Mouse (Mus musculus) naive thymus-derived CD4-positive, alpha-beta T cell, adult 2 months (primary cell): ENCODE data around the gene Acoxl.

ENCODE experiments used
- DNase-seq: peaks from one replicate; pipeline ENCODE4 v3.0.0-alpha.2; 2011; ENCODE audit warnings: low read depth

Acoxl gene

DNA sequence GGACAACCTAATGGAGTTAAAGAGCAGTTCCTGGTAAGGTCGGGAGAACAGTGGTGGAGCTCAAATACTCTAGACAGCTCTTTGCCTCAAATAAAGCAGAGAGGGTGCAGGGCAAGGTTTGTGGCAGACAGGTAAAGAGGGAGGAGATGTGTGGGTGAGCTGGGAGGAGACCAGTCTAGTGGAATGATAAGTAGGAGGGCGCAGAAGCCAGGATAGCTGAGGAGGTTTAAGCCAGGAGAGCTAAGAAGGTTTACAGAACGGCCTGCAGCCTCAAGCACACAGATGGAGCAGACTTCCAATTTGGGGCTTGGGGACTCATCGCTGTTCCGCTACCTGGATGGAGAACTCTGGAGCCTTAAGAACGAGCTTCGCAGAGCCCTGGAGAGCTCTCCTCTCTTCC is at the start of gene Acoxl:
Acoxl (plus strand) TSS at position 301 of the 400 bp plus-strand sequence.
- DNase-seq: no peak

DNA sequence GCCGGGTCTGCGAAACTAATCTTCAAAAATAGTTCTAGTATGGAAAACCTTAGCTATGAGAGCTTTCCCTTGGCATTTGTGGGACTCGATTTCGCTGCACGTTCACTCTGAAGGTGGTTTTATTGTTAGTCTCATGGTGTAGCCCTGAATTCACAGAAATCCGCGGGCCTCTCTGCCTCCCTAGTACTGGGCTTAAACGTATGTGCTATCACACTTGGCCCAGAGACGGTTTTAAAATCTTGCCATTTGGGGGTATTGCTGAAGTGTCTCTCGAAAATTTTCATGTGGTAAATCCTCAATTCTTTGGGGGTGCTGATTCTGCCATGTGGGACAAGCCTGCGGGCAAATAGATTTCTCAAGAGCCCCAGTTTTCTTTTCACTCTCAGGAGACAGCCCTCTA is 49.5 kb upstream of the Acoxl start:
- peak; percentile 28 for DNase-seq

DNA sequence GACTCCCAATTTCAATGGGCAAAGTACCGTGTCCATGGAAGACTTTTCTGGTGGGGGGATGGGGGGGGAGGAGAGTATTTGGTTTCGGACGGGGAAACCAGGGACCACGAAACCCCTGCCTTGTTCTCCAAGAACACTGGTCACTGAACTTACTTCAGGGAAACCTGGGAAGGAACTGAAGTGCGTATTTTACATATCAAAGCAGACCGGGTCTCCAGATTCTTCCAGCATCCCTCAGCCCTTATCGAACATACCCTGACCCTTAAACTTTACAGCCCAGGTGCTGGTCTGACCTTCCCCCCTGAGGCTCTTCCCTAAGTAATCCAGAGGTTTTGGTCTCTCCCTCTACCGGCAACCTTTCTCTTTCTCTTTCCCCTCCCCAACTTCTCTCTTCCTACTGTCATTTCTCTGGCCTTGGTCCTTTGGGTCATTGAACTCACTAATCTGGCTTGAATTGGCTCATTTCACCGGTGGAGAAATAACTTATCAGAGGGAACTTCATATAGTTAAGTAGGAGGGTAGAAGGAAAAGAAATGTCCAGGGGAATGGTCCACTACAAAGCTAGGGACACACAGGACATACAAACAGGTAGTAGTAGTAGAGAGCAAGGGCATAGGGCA is 48.9 kb upstream of the Acoxl start:
- peak; percentile 3 for DNase-seq

DNA sequence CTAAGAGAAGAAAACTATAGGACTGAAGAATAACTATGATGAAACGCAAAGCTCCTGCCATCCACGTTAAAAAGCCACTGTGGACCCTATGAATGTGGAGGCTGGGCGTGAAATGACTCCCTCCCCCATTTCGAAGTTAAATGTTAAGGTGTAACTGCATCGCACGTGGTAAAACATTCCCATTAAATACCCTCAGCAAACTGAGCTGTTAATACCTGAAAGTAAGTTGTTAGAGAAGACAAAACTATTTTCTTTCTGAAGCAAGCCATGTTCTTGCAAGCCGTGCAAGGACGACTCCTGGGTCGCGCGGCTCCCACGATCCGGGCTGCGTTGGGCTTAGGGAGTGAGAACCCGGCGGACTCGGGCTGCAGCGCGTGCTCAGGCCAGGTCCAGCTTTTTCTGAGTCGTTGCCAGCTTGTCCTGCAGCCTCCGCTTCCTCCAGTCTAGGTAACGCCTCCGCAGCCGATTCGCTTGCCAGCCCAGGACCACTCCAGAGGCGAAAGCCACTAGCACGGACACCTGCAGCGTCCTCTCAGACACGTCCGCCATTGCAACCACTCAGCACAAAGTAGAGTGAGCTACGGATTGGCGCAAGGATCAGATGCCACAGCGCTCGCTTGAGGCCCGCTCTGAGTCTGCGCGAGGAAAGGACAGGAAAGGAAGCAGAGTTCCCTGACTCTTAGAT is 46.6 kb upstream of the Acoxl start, which contains the start of gene Mtln:
Mtln (minus strand) TSS at position 570 of the 685 bp plus-strand sequence.
- peak; percentile 81 for DNase-seq

DNA sequence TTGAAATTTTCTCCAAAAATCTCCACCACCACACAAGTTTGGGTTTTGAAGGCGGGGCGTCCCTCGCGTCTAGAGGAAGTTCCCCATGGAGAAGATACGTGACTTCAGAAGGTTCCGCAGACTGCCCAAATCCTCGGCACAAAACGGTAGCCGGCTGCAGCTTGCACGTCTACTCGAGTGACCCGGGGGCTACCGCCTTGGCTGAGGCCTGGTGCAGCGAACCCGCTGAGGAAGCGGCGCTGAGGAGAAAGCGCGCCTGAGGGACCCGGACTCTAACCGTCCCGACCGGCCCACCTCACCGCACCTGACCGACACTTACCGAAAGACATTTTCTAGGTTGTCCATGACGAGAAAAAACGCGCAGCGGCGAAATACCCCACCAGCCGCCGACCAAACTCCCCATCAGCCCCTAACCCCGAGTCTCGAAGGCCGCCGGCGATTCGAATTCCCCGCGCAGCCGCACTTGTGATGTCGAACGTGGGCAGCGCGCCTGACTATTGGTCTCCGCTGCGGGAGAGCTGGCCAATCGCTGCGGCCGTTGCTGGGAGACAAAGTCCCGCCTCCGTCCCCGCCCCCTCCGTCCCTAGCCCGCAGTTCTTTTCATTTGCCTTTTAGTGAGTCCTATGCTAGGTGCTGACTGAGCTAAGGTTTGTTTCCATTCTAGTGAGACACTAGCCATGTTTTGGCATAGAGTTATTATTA is 7.1 kb upstream of the Acoxl start, which contains the start of gene Bub1:
Bub1 (minus strand) TSS at position 465 of the 702 bp plus-strand sequence.
- peak; percentile 95 for DNase-seq

DNA sequence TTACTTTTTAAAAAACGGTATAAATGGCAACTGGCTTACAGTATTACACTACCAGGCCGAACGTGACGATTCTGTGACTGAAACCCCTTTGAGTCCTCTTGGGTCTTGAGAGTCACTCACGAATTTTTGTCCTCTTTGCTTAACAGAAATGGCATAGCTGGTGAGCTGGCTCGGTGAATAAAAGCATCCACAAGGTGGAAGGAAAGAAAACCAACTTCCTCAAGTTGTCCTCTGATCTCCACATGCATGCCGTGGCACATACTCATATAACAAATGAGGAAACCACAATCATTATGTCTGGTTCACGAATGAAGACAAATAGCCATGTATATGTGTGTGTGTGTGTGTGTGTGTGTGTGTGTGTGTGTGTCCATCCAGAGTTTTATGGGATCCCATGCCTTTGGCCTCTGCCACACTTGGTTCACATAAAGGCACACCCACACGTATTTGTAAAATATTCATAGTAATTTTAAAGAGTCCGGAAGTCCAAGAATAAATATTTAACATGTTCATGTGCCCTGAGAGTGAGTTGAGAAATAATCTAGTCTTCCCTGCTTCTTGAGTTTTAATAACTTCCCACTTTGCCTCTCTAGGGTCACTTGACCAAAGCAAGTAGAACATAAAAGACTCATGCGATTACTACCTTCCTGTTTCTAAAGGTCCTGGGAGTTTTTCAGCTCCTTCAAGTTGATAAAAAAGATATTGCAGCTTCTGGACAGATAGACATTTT is 6.4 kb upstream of the Acoxl start:
- no peak for DNase-seq

DNA sequence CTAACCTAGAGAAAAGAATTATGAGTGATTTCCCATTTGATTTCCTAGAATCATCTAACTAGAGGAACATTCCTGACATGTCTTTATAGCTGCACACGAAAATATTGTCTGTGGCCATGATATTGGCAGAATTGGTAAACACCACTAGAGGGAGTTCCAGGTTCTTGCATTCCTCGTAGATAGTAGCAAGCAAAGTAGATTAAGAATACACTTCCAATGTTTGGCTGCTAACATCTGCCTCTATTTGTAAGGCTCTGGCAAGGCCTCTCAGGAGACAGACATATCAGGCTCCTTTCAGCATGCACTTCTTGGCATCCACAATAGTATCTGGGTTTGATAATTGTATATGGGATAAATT is 5.9 kb upstream of the Acoxl start:
- peak; percentile 74 for DNase-seq

DNA sequence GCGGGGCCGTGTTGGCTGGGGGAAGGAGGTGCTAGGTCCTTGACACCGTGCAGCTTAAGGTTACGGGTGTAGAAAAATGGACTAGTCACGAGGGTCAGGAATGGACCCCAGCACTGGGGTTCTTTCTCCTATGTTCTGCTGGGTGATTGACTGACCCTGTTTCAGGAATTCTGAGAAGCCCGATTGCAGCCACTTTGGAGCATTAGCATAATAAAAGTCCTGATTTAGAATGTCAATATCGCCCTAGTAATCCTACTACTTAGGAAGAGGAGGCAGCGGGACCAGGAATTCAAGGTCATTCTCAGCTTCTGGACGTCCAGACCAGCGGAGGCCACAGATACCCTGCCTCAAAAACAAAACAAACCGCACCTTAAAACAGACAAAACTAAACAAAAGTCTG is 749 bp downstream of the Acoxl start:
- DNase-seq: no peak

DNA sequence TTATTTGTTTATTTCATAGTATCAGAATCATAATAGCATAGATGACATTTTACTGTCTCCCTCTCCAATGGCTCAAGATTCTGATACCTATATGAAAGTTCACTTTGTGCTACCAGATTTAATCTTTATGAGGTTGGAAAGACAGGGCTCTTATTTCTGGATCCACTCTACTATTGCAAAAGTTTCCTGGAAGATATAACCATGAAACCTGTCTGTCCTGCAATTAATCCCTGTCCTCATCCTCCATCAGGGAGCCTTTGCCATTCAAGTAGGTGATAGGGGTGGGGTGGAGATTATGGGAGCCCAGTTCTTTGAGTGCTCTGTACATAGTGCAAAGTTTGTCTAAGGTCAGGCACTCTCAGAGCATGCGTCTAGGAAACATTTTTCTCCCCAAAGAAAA is 2.7 kb downstream of the Acoxl start:
- no peak for DNase-seq

DNA sequence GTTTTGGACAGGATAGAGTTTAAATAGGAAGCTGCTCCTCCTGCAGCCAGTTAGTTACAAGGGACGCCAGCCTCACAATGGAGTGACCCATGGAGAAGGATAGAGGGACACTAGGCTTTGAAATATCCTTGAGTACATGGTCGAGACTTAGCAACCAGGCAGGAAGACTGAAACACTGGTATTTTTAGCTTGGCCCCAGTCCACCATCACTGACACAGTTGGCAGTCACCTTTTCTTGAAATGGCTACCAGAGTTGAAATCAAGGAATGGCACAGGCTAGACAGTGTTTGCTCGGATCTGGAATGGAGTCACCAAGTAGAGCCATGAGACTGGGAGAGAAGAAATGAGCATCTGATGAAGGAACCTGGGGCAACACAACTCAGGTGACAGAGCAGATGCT is 3.7 kb downstream of the Acoxl start:
- DNase-seq: no peak

DNA sequence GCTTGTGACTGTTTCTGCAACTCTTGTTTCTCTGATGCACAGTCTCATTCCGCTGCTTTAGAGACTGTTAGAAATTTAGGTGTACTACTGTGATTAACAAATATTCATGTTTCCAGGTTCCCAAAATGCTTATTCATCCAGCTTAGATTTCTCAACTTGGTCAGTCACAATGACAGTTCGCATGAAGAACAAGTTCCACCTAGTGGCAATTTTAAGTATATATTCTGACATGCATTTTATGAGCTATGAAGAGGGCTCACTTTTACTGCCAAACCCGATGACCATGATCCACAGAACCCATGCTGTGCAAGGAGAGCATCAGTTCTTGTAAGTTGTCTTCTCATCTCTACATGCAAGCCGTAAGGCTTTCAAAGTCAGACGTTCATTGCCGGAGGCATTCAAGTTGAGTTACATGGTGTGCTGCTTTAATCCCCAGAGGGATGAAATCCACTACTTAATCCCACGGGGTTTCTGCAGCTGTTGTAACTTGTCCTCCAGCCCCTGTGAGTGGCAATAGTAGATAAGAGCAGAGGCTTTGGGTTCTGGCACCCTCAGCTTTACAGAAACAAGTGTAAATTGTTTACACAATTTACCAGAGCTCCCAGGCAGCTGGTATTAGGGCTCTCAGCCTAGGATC is 6.8 kb downstream of the Acoxl start:
- peak; percentile 36 for DNase-seq

DNA sequence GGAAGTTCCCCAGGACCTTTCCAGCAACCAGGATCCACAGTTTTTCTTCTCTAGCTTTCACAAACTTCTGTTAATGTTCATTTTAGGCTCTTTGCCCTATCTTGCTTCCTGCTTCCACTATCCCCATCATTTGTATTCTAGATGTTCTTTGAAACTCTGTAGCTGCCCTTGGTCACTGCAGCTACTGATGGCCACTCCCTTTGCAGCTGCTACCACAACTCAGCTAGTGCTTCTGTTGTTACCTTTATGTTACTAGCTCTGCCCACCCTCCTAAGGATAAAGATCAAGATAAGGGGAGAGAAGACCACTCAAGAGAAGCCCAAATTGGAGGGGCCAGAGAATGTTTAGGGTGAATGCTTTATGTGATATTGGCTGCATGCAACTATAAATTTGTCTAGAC is 7.3 kb downstream of the Acoxl start:
- DNase-seq: no peak

DNA sequence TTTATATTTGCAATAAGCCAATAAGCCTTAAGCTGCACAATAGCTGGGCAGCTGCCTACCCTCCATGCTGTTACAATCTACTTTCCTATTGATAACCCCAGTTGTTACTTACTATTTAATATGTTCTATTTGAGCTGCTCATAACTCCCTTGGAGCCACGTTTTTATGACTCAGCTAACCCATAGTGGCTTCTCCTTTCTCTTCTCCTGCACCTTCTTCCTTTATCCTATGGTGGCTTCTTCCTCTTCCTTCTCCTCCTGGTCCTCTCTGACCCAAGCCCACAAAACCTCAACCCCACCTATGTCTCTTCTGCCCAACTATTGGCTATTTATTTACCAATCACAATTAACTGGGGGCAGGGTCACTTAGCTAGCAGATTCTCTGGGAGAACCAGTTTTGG is 7.9 kb downstream of the Acoxl start:
- DNase-seq: no peak

DNA sequence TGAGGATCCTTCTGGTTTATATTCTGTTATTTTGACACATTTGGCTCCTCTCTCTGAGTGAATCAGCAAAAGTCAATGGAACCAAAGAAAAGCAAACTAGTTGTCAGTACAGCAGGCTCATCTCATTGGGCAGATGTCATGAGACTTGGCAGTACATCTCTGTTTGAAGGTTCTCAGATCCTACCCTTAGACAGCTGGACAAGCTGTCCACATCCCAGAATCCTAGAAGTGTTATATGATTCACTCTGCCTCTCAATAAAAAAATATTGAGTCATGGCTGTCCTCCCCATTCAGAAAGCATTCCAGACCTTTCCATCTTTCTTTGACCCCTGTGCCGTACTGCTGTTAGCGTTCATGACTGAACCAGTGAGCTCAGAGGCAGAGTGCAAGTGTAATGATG is 11.7 kb downstream of the Acoxl start:
- no peak for DNase-seq

DNA sequence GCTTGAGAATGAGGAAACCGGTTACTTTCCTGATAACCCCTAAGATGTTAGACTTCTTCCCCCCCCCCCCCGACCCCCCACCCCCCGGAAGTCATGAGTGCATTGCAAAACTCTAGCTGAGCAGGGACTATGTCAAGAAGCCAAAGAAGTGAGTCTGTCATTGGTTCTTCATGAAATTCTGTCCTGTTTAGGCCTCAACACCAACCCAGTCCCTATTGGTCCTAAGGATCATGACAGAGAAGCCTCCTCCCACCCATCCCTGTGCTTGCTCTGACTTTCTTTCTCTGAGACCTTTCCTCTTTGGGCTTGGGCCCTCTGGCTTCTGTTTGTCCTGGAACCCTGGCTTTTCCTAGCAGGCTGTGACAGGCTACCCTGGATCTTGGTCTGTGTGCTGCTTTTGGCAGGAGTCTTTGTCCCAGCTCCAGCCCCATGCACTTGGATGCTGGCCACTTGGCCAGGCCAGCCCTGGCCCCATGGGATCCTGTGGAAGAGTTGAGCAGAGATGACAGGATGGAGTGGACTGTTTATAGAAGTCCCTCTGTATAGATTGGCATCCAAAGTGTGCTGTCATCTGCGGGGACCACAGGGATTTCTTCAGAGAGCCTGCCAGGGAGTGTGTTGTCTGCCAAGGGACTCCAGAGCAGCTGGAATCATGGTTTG is 15.8 kb downstream of the Acoxl start:
- no peak for DNase-seq

DNA sequence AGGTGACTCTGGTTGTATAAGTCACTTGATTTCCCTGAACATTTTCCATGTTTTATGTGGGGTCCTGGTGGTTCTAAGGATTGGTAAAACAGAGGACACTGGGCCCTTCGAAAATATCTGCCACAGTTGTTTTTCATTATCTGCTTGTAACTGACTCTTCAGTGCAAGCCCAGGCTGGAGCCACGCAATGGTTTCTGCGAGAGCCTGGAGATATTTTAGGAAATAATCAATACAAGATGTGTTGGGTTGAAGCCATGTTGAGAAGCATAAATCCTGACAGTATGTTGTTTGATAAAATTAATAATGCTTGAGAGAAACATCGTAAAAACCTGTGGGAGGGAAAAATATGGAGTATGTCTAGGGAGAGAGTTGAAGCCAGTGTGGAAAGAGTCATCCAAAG is 25.7 kb downstream of the Acoxl start:
- DNase-seq: no peak

DNA sequence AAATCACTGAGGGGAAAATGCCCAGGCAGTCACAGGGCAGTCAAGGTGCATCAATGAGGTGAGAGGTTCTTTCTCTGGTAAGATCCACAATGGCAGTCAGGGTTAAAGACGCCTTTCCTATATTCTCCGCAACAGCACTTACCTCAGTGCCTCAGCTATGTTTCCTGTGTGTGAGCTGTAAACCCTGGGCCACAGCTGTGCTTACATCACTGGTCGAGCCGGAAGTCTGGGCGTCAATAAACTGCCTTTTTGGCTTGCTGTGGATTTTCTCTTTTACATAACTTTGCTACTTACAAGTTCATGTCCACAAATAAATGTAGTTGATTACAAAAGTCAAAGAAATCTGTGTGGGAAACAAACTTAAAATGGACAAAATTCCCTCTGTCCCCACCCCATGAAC is 42.4 kb downstream of the Acoxl start:
- DNase-seq: peak; percentile 59

DNA sequence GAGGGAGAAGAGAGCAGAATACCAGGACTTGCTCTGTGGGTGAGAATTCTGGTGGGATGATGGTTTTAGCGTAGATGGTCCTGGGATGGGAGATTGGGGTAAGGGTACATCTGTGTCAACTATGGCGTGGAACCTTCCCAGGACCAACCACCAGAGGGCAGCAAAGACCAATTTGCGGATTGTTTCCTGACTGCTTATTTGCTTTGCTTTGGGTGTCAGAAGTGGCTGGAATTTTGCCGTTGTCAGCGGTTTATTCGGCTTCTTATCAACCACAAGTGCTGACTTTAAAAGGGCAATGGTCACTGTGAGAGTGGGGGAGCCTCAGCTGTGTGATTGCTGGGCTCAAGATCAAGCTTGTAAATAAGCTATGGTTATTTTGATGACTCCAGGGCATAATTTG is 50.8 kb downstream of the Acoxl start:
- DNase-seq: peak; percentile 91

DNA sequence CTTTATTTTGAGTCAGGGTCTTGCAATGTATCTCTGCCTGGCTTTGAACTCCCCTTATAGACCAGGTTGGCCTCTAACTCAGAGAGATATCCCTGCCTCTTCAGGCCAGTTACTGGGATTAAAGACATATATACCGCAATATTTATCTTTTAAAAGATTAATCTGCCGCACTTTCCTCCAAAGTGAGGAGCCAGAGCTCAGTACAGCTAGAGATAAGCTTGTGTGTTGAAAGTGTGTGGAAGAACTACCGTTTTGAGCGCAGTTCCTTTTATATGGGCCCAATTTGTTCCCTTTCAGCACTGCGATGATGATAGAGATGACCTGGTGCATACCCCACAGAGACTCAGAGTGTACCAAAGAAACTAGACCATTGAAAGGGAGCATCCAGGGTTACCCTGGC is 51.3 kb downstream of the Acoxl start:
- DNase-seq: no peak

DNA sequence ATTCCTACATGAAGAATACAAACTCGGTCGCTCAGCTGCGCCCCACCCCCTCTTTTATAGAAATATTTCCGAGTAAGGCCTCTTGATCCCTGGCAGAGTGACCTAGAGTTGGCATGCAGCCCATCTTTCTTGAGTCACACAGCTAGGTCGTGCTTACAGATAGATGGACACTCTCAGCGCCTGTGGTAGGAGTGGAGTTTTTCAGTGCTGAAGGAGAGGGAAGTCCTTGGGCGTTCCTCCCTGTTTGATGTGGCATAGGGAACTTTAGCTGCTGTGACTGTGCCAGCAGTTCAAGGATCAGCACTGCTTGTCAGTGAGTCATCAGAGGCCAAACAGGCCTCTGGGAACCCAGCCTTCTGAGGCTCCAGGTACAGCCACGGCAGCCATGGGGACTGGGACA is 51.9 kb downstream of the Acoxl start:
- DNase-seq: peak; percentile 56

DNA sequence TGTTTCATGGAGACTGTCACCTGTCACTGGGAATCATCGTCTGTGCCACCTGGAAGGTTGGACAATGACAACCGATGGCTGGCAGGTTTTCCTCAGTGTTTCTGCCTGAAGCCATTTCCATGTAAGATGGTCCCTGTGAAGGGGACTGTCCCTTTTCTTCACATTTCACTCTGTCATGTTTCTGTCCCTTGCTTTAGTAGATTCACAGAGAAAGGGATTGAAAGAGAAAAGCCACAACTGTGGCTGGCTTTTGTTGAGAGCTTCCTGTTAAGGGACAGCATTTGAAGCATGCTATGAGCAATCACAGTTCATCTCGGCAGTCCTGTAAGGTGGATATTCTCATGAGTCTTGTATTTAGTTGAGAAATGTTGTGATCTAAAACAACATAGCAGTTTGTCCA is 52.4 kb downstream of the Acoxl start:
- DNase-seq: peak; percentile 51

DNA sequence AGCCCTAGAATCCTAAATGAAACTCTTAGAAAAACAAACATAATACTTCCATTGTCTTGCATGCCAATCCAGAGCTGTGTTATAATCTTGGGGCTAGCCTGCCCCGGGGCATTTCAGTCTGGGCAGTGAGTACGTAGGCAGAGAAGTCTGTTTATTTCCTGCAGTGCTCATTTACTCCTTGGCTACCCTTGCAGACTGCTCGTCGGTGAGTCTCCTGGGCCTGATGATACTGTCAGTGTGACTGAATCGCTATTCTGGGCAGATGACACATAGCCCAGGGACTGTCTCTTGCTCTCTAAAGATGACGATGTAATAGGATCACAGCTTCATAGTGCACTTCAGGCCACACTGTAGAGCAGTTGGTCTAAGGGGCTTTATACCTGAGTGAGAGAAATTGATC is 56.2 kb downstream of the Acoxl start:
- DNase-seq: no peak
